Mouse (Mus musculus) left cerebral cortex, postnatal 36 days (tissue): ENCODE results near the gene Gm5157. TPM values are rescaled to one million over a fixed set of nuclear protein-coding genes. Genes with fewer than 3 reads are reported as not detected.
"Not testable (repeated sequence)": the region's sequence is repeated elsewhere in the genome, so short reads cannot be mapped to it uniquely, and the experiment has no call there.

Experiments used
- DNase-seq, 2 experiments: peaks; one replicate each; pipeline ENCODE4 v3.0.0; 2021 to 2022; ENCODE audit warnings: low spot score in 2 of 2, mixed read lengths in 1 of 2
- intact Hi-C: fragments of 180-260 bp; cut with DNase I; formaldehyde crosslinking; loops from one replicate; pipeline ENCODE4 v1.15.1; 2025
- total RNA-seq, 2 experiments: library from RNA; stranded (reverse); gene quantifications; 2 replicates each; pipeline ENCODE4 v1.2.3; 2021

The Gm5157 gene
- total RNA-seq, result not detected

DNA sequence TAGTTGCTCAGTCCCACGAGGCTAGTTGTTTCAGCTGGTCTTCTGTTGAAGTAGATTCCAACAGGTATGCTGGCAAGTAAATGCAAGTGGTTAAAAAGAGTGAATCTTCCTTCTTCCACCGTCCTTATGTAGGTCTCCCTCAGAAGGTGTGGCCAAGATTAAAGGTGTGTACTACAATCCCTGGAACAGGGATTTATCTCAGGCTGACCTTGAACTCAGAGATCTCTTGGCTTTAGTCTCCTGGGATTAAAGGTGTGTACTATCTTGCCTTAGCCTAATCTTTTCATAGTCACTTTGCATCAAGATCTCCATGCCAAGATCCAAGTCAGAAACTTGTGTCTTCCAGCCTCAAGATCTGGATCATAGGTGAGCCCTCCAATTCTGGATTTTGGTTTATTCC, at the start of gene Gm5157:
Gene Gm5157 (minus strand): TSS at position 101 of the 400 bp plus-strand sequence.
- DNase-seq, intact Hi-C loops: not testable (repeated sequence)

DNA sequence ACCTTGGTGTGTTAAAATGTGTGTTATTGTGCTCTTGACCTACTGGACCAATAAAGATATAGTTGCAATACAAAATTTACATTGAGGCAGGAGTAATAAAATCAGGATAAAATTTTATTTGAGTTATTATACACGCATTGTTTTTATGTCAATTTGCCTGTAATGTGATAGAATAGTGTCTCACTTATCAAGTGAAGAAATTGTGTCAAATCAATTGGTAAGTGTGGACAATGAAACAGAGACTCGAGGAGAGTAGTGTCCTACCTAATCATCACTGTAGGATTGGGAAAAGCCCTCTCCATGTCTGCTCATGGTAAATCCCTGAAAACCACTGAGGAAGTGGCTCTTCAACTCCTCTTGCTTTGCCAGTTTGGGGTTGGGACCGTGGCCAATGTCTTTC, 28.3 kb downstream of the Gm5157 start, which contains the start of gene Vmn1r123:
Gene Vmn1r123 (plus strand): TSS at position 301 of the 400 bp plus-strand sequence.
- intact Hi-C loops, DNase-seq: not testable (repeated sequence)

Other genes with a start within 250 kb of the Gm5157 start
- gene Vmn1r119, start 178.0 kb downstream of the Gm5157 start, total RNA-seq, result not detected
- not detected for gene Vmn1r120, start 136.6 kb downstream of the Gm5157 start, total RNA-seq
- gene Vmn1r121, start 91.9 kb downstream of the Gm5157 start, total RNA-seq, result not detected
- not detected for gene Vmn1r122, start 56.3 kb downstream of the Gm5157 start, total RNA-seq
- not detected for gene Vmn1r123, start 28.2 kb downstream of the Gm5157 start, total RNA-seq
- gene Vmn1r124, start 70.2 kb upstream of the Gm5157 start, total RNA-seq, result not detected
- gene Vmn1r125, start 81.8 kb upstream of the Gm5157 start, total RNA-seq, result not detected
- gene Vmn1r126, start 111.0 kb upstream of the Gm5157 start, total RNA-seq, result not detected
- not detected for gene Vmn1r127, start 129.4 kb upstream of the Gm5157 start, total RNA-seq
- gene Vmn1r128, start 158.9 kb upstream of the Gm5157 start, total RNA-seq, result not detected
- gene Vmn1r129, start 170.9 kb upstream of the Gm5157 start, total RNA-seq, result not detected
- gene Gm6882, start 242.3 kb upstream of the Gm5157 start, total RNA-seq, result not detected